Comparison of ENCODE assay signal across 12 mouse cellular contexts in genomic region chr11:35892293-35892692, GRCm38 (mm10). TPM values are rescaled to one million over a fixed set of nuclear protein-coding genes. Genes with fewer than 3 reads are reported as not detected.
DNase-seq lines count a peak whose midpoint lies in the region; ATAC-seq lines count a peak whose summit lies in the region.
"Had no signal": no experiment of that assay in that cellular context is flagged by ENCODE, and none has a peak within 500 bp of the region (broad histone marks: within the 10 kb centered on the region; RNA-seq: fewer than 3 reads in every experiment).

No protein-coding gene starts in this region.

- no peak overlapping the region for H3K4me3 ChIP-seq in hindbrain, embryonic 13.5 days
- H3K4me3 ChIP-seq in hindbrain, embryonic 16.5 days (ENCODE audit: low read length), result no peak overlapping the region
- no peak overlapping the region for H3K4me3 ChIP-seq in midbrain, embryonic 10.5 days
- no peak overlapping the region for H3K4me3 ChIP-seq in midbrain, embryonic 16.5 days (ENCODE audit: low read depth, low read length)
- no peak overlapping the region for H3K4me3 ChIP-seq in forebrain, embryonic 15.5 days
- H3K4me3 ChIP-seq in neural tube, embryonic 15.5 days (replicated peaks), result no peak overlapping the region

- H3K27me3 ChIP-seq in hindbrain, embryonic 13.5 days, result no peaks in the 10 kb centered on the region
- H3K27me3 ChIP-seq in hindbrain, embryonic 16.5 days (replicated peaks; ENCODE audit: control insufficient read depth, insufficient read depth, low read length), result no peaks in the 10 kb centered on the region
- no peaks in the 10 kb centered on the region for H3K27me3 ChIP-seq in midbrain, embryonic 10.5 days (ENCODE audit: low read depth, poor library complexity, severe bottlenecking)
- H3K27me3 ChIP-seq in midbrain, embryonic 16.5 days (ENCODE audit: control insufficient read depth, insufficient read depth, low read depth, low read length), result no peaks in the 10 kb centered on the region
- H3K27me3 ChIP-seq in forebrain, embryonic 15.5 days, result no peaks in the 10 kb centered on the region
- H3K27me3 ChIP-seq in neural tube, embryonic 15.5 days (replicated peaks), result no peaks in the 10 kb centered on the region

- H3K4me1 ChIP-seq in hindbrain, embryonic 13.5 days (replicated peaks), result peaks cover 46% of the 10 kb centered on the region
- peaks cover 12% of the 10 kb centered on the region for H3K4me1 ChIP-seq in hindbrain, embryonic 16.5 days (ENCODE audit: control insufficient read depth, insufficient read depth, low read depth, low read length)
- peaks cover 48% of the 10 kb centered on the region for H3K4me1 ChIP-seq in midbrain, embryonic 10.5 days
- H3K4me1 ChIP-seq in midbrain, embryonic 16.5 days (ENCODE audit: control insufficient read depth, insufficient read depth, low read length), result peaks cover 10% of the 10 kb centered on the region; the same call in 1 of the 2 replicates
- H3K4me1 ChIP-seq in forebrain, embryonic 15.5 days, result peaks cover 34% of the 10 kb centered on the region
- peaks cover 26% of the 10 kb centered on the region for H3K4me1 ChIP-seq in neural tube, embryonic 15.5 days

- ATAC-seq in hindbrain, embryonic 13.5 days (ENCODE audit: low FRiP score), result no peak
- no peak for ATAC-seq in hindbrain, embryonic 16.5 days
- ATAC-seq in midbrain, embryonic 16.5 days, result no peak
- no peak for ATAC-seq in forebrain, embryonic 15.5 days (replicated peaks)
- no peak for ATAC-seq in neural tube, embryonic 15.5 days (ENCODE audit: low FRiP score)

- 69% methylated on average over 9 of the region's 9 CpGs for WGBS in hindbrain, embryonic 13.5 days
- WGBS in hindbrain, embryonic 16.5 days, result 68% methylated on average over 9 of the region's 9 CpGs
- WGBS in midbrain, embryonic 10.5 days, result 69% methylated on average over 9 of the region's 9 CpGs
- WGBS in midbrain, embryonic 16.5 days, result 53% methylated on average over 9 of the region's 9 CpGs
- 50% methylated on average over 9 of the region's 9 CpGs for WGBS in forebrain, embryonic 15.5 days
- WGBS in neural tube, embryonic 15.5 days, result 68% methylated on average over 9 of the region's 9 CpGs

- DNase-seq in midbrain, embryonic 10.5 days (ENCODE audit: low spot score), result no peak
- DNase-seq in right cerebral cortex, postnatal 10 days (ENCODE audit: low spot score in 2 of 2), result no peak
- DNase-seq: heart, postnatal 4 days; kidney, adult 18-20 months; kidney, postnatal 4 days; liver; thymus, adult 2 months had no signal

- no peak overlapping the region for H3K9ac ChIP-seq in hindbrain, embryonic 13.5 days
- no peak overlapping the region for H3K9ac ChIP-seq in hindbrain, embryonic 16.5 days (ENCODE audit: low read depth, low read length)
- no peak overlapping the region for H3K9ac ChIP-seq in midbrain, embryonic 16.5 days (ENCODE audit: low read depth, low read length)
- no peak overlapping the region for H3K9ac ChIP-seq in forebrain, embryonic 15.5 days (replicated peaks)
- H3K9ac ChIP-seq in neural tube, embryonic 15.5 days (replicated peaks), result no peak overlapping the region

- H3K27ac ChIP-seq in hindbrain, embryonic 13.5 days, result peak overlapping the region; percentile 69
- no peak overlapping the region for H3K27ac ChIP-seq in hindbrain, embryonic 16.5 days (ENCODE audit: low read depth, low read length)
- H3K27ac ChIP-seq in midbrain, embryonic 10.5 days (replicated peaks), result peak overlapping the region; percentile 84
- H3K27ac ChIP-seq in midbrain, embryonic 16.5 days (ENCODE audit: low read length), result no peak overlapping the region; the same call in 1 of the 2 replicates
- 0 out of 2 replicates have a peak overlapping the region, but pooled peaks have one; percentile 78 for H3K27ac ChIP-seq in forebrain, embryonic 15.5 days (replicated peaks)
- peak overlapping the region; percentile 63; the same call in 1 of the 2 replicates for H3K27ac ChIP-seq in neural tube, embryonic 15.5 days (replicated peaks)

- H3K4me2 ChIP-seq in hindbrain, embryonic 13.5 days, result no peak overlapping the region
- H3K4me2 ChIP-seq in hindbrain, embryonic 16.5 days (ENCODE audit: low read length), result no peak overlapping the region
- no peak overlapping the region for H3K4me2 ChIP-seq in midbrain, embryonic 16.5 days (ENCODE audit: low read length)
- no peak overlapping the region for H3K4me2 ChIP-seq in forebrain, embryonic 15.5 days (replicated peaks)
- H3K4me2 ChIP-seq in neural tube, embryonic 15.5 days, result no peak overlapping the region

- peaks cover 16% of the 10 kb centered on the region for H3K36me3 ChIP-seq in hindbrain, embryonic 13.5 days
- H3K36me3 ChIP-seq in hindbrain, embryonic 16.5 days (ENCODE audit: control insufficient read depth, insufficient read depth, low read length), result peaks cover 5% of the 10 kb centered on the region; the same call in 1 of the 2 replicates
- H3K36me3 ChIP-seq in midbrain, embryonic 10.5 days, result peaks cover 52% of the 10 kb centered on the region
- peaks cover under 1% of the 10 kb centered on the region for H3K36me3 ChIP-seq in midbrain, embryonic 16.5 days (ENCODE audit: control insufficient read depth, insufficient read depth, low read length)
- H3K36me3 ChIP-seq in forebrain, embryonic 15.5 days, result peaks cover 5% of the 10 kb centered on the region; the same call in 1 of the 2 replicates
- peaks cover 4% of the 10 kb centered on the region; the same call in 1 of the 2 replicates for H3K36me3 ChIP-seq in neural tube, embryonic 15.5 days

- no peaks in the 10 kb centered on the region for H3K9me3 ChIP-seq in hindbrain, embryonic 13.5 days
- H3K9me3 ChIP-seq in hindbrain, embryonic 16.5 days (ENCODE audit: control insufficient read depth, low read length), result no peaks in the 10 kb centered on the region
- H3K9me3 ChIP-seq in midbrain, embryonic 10.5 days (replicated peaks), result no peaks in the 10 kb centered on the region
- no peaks in the 10 kb centered on the region for H3K9me3 ChIP-seq in midbrain, embryonic 16.5 days (replicated peaks; ENCODE audit: control insufficient read depth, low read length, poor library complexity, severe bottlenecking)
- H3K9me3 ChIP-seq in forebrain, embryonic 15.5 days, result no peaks in the 10 kb centered on the region
- no peaks in the 10 kb centered on the region for H3K9me3 ChIP-seq in neural tube, embryonic 15.5 days (replicated peaks)

RNA-seq across cellular contexts. Expression of gene Rars, which starts 58.0 kb away (rescaled TPM):
- 72.0 and 73.4 TPM in 2 replicates for polyA plus RNA-seq in hindbrain, embryonic 13.5 days (2015; fragmentation: Nextera tagmentation; extraction: Ambion mirVana)
- polyA plus RNA-seq in hindbrain, embryonic 16.5 days (2015; fragmentation: Nextera tagmentation; extraction: Ambion mirVana), result 64.9 and 70.3 TPM in 2 replicates
- polyA plus RNA-seq in midbrain, embryonic 10.5 days (2016; fragmentation: Nextera tagmentation; extraction: Ambion mirVana), result 105 and 118 TPM in 2 replicates
- polyA plus RNA-seq in midbrain, embryonic 16.5 days (2015; fragmentation: Nextera tagmentation; extraction: Ambion mirVana), result 70.2 and 71.9 TPM in 2 replicates
- 69.9 and 71.9 TPM in 2 replicates for polyA plus RNA-seq in forebrain, embryonic 15.5 days (2015; fragmentation: Nextera tagmentation; extraction: Ambion mirVana)
- polyA plus RNA-seq in neural tube, embryonic 15.5 days (2015; fragmentation: Nextera tagmentation; extraction: Ambion mirVana), result 66.2 and 77.0 TPM in 2 replicates

Comparison
In these comparisons a context has a peak if more than half of its experiments do, and no peak if none do; other contexts are left out.
1. H3K27ac ChIP-seq: peak in hindbrain, embryonic 13.5 days (single experiment), midbrain, embryonic 10.5 days (single experiment), forebrain, embryonic 15.5 days (single experiment) and neural tube, embryonic 15.5 days (single experiment); none in hindbrain, embryonic 16.5 days (single experiment) and midbrain, embryonic 16.5 days (single experiment).